Mouse (Mus musculus): ENCODE measurements around the gene Cirbp.

DNA sequence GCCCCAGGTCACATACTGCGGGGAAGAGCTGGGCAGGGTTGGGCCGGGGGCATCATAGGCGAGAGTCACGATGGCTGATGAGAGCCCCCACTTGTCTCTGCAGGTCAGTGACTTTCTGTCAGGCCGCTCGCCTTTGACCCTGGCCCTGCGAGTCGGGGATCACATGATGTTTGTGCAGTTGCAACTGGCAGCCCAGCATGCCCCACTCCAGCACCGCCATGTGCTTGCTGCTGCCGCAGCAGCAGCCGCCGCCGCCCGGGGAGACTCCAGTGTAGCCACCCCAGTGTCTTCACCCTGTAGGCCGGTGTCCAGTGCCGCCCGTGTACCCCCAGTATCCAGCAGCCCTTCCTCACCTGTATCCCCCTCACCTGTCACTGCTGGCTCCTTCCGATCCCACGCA, 12.1 kb upstream of the Cirbp start:
- TF ChIP-seq CTCF (conservative IDR thresholded peaks at IDR 0.05; ENCODE audit: low read length) (no peak), POU5F1 (IDR thresholded peaks at IDR 0.05; ENCODE audit: borderline replicate concordance, low read length) (no peak), NANOG (IDR thresholded peaks at IDR 0.05; ENCODE audit: borderline replicate concordance, low read length) (no peak)

All from E14TG2a.4 (cell line).